Mouse (Mus musculus) G1E (cell line): Measurements from ENCODE around the gene Bola1.

Experiments
- CTCF ChIP-seq: IDR thresholded peaks from 2 replicates; pipeline ENCODE4 v1.5.1; 2012; ENCODE audit warnings: low read depth, low read length, inconsistent platforms, mixed read lengths
- GATA1 ChIP-seq: IDR thresholded peaks from 2 replicates; pipeline ENCODE4 v1.6.1; 2012; ENCODE audit warnings: borderline replicate concordance, low read length, inconsistent platforms, mixed read lengths
- POLR2AphosphoS5 ChIP-seq: IDR thresholded peaks from 2 replicates; pipeline ENCODE4 v1.6.1; 2012; ENCODE audit warnings: low read depth, low read length, inconsistent platforms; ENCODE audit not compliant: insufficient replicate concordance
- TAL1 ChIP-seq: conservative IDR thresholded peaks from 2 replicates; pipeline ENCODE4 v1.6.1; 2012; ENCODE audit warnings: low read depth, low read length, inconsistent platforms, mixed read lengths

DNA sequence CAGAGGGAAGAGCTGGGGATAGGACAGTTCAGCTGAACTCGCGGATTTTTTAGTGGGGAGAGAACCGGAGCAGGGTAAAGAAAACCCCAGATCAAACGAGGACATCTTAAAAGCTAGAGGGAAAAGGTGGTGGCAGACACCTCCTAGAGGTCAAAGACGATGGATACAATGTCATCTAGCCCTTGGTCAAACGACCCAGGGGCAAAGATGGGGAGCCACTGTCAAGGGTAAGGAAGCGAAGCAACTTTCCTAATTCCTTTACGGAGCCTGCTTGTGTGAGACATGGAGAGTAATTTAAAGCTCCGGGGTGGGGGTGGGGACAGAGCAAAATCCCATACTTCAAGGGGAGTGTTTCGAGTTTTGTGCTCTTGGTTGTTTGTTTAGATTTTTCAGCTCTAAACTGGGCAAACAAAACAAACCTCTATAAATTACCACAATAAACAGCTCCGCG, 293 bp downstream of the Bola1 start:
- TF ChIP-seq CTCF, result no peak
- no peak for TF ChIP-seq TAL1
- no peak for TF ChIP-seq GATA1
- TF ChIP-seq POLR2AphosphoS5, result no peak
